Mouse (Mus musculus) lung, embryonic 15.5 days (tissue): ENCODE measurements around the gene Mrpl57. TPM values are rescaled to one million over a fixed set of nuclear protein-coding genes. Genes with fewer than 3 reads are reported as not detected.

Experiments used
- ATAC-seq: fragments of 200-750 bp; cut with Nextera tagmentation; 2 replicates; pipeline ENCODE4 v1.8.0; 2017; ENCODE audit warnings: moderate number of reproducible peaks, borderline replicate concordance; ENCODE audit not compliant: low FRiP score, low TSS enrichment; ENCODE audit errors: extremely low read depth
- H3K27ac ChIP-seq: fragments of 300-500 bp; sonication (generic); 2 replicates; pipeline ENCODE4 v1.5.1; 2015; ENCODE audit warnings: moderate library complexity, mild to moderate bottlenecking, inconsistent platforms
- H3K27me3 ChIP-seq: fragments of 300-500 bp; sonication (generic); 2 replicates; pipeline ENCODE4 v1.6.1; 2015; ENCODE audit warnings: inconsistent platforms
- H3K36me3 ChIP-seq: fragments of 300-500 bp; sonication (generic); 2 replicates; pipeline ENCODE4 v1.6.1; 2015; ENCODE audit warnings: inconsistent platforms
- H3K4me1 ChIP-seq: fragments of 300-500 bp; sonication (generic); 2 replicates; pipeline ENCODE4 v1.6.1; 2015; ENCODE audit warnings: inconsistent platforms
- H3K4me2 ChIP-seq: fragments of 300-500 bp; sonication (generic); 2 replicates; pipeline ENCODE4 v1.6.1; 2015; ENCODE audit warnings: inconsistent platforms, mild to moderate bottlenecking, moderate library complexity
- H3K4me3 ChIP-seq: fragments of 300-500 bp; sonication (generic); 2 replicates; pipeline ENCODE4 v1.5.1; 2015; ENCODE audit warnings: mild to moderate bottlenecking, inconsistent platforms
- H3K9ac ChIP-seq: fragments of 300-500 bp; sonication (generic); 2 replicates; pipeline ENCODE4 v1.6.1; 2015; ENCODE audit warnings: inconsistent platforms
- H3K9me3 ChIP-seq: fragments of 300-500 bp; sonication (generic); 2 replicates; pipeline ENCODE4 v1.6.1; 2016; ENCODE audit warnings: inconsistent platforms
- WGBS: fragments of 180-500 bp; shearing (Covaris S2); methylation state at CpG from one replicate; pipeline ENCODE4 v1.1.7; 2015; 5-methylcytosine and 5-hydroxymethylcytosine counted together
- microRNA-seq: library from miRNA; unstranded; fragments of <30 nt; microRNA quantifications from one replicate; pipeline ENCODE4, GENCODE M21; 2016
- polyA plus RNA-seq: library from polyadenylated mRNA; unstranded; fragments of >200 nt; fragmentation: Nextera tagmentation; extraction: Ambion mirVana; gene quantifications from 2 replicates; pipeline ENCODE4 v1.2.1, GENCODE M21; 2015

Mrpl57 gene
- polyA plus RNA-seq, 1 experiment from 2014 or later: 132 TPM

- ATAC-seq: no peak
- Histone ChIP-seq H3K4me2 (no peak overlapping the region), H3K36me3 (peaks cover 41% of the 10 kb centered on the region), H3K9ac (no peak overlapping the region), H3K4me1 (no peaks in the 10 kb centered on the region), H3K4me3 (no peak overlapping the region), H3K27ac (no peak overlapping the region), H3K27me3 (no peaks in the 10 kb centered on the region), H3K9me3 (no peaks in the 10 kb centered on the region)
- WGBS: 50% methylated on average over 2 of the region's 2 CpGs
Measured at GRCm38 (mm10) chr14:57863129-57863528, 37.1 kb downstream of the Mrpl57 start.

GRCm38 (mm10) chr14:57865256-57865655 is 39.2 kb downstream of the Mrpl57 start:
- H3K36me3 ChIP-seq: peaks cover 44% of the 10 kb centered on the region
- H3K27me3 ChIP-seq: no peaks in the 10 kb centered on the region
- H3K27ac ChIP-seq: no peak overlapping the region
- WGBS: 88% methylated on average over 3 of the region's 3 CpGs
- H3K9ac ChIP-seq: no peak overlapping the region
- no peak for ATAC-seq
- no peak overlapping the region for H3K4me3 ChIP-seq
- H3K9me3 ChIP-seq: no peaks in the 10 kb centered on the region
- no peaks in the 10 kb centered on the region for H3K4me1 ChIP-seq
- no peak overlapping the region for H3K4me2 ChIP-seq

- 90% methylated on average over 3 of the region's 3 CpGs for WGBS
- Histone ChIP-seq H3K9me3 (no peaks in the 10 kb centered on the region), H3K4me1 (no peaks in the 10 kb centered on the region), H3K4me3 (no peak overlapping the region), H3K4me2 (no peak overlapping the region), H3K9ac (no peak overlapping the region), H3K36me3 (peaks cover 42% of the 10 kb centered on the region), H3K27ac (no peak overlapping the region), H3K27me3 (no peaks in the 10 kb centered on the region)
- no peak for ATAC-seq
Measured at GRCm38 (mm10) chr14:57866676-57867276, 40.7 kb downstream of the Mrpl57 start.

- Histone ChIP-seq H3K9ac (no peak overlapping the region), H3K4me1 (peaks cover 20% of the 10 kb centered on the region), H3K27me3 (no peaks in the 10 kb centered on the region), H3K4me3 (no peak overlapping the region), H3K9me3 (no peaks in the 10 kb centered on the region), H3K36me3 (peaks cover 11% of the 10 kb centered on the region), H3K27ac (no peak overlapping the region), H3K4me2 (no peak overlapping the region)
- ATAC-seq: no peak
- 90% methylated on average over 9 of the region's 9 CpGs for WGBS
Measured at GRCm38 (mm10) chr14:57877921-57878320, 51.9 kb downstream of the Mrpl57 start.

Small RNAs within 50 kb of the gene (microRNA-seq; reads per million reads assigned to microRNA genes)
- not detected for gene Mir3077

Other genes with a start within 250 kb of the Mrpl57 start
- 21.4 and 23.4 TPM in 2 replicates for gene Xpo4, start 160.8 kb upstream of the Mrpl57 start, polyA plus RNA-seq
- not detected in 2 replicates for gene Gm49361, start 80.1 kb upstream of the Mrpl57 start, polyA plus RNA-seq
- gene Lats2, start 67.8 kb upstream of the Mrpl57 start, polyA plus RNA-seq: 23.8 and 25.6 TPM in 2 replicates
- 23.0 and 24.5 TPM in 2 replicates for gene Sap18, start 28.1 kb upstream of the Mrpl57 start, polyA plus RNA-seq
- 45.0 and 46.9 TPM in 2 replicates for gene Ska3, start within 50 bp of the Mrpl57 start, polyA plus RNA-seq
- gene Zdhhc20, start 64.0 kb downstream of the Mrpl57 start, polyA plus RNA-seq: 72.3 and 76.7 TPM in 2 replicates
- 82.5 and 85.6 TPM in 2 replicates for gene Micu2, start 173.0 kb downstream of the Mrpl57 start, polyA plus RNA-seq
- gene Fgf9, start 244.3 kb downstream of the Mrpl57 start, polyA plus RNA-seq: 8.2 and 8.7 TPM in 2 replicates